Mouse (Mus musculus) liver, adult 2 months (tissue): ENCODE measurements around the gene Gcg. TPM values are rescaled to one million over a fixed set of nuclear protein-coding genes. Genes with fewer than 3 reads are reported as not detected.

ENCODE experiments used
- DNase-seq: peaks from one replicate; pipeline ENCODE4 v3.0.0-alpha.2; 2011; ENCODE audit warnings: low read depth, low spot score; ENCODE audit errors: extremely low read depth
- H3K27ac ChIP-seq: fragments of 200-500 bp; replicated peaks from 2 replicates; pipeline ENCODE4 v1.5.1; 2012; ENCODE audit warnings: low read depth, mild to moderate bottlenecking, control low read depth, inconsistent platforms, low read length; ENCODE audit not compliant: insufficient read depth
- H3K27me3 ChIP-seq: fragments of 200-500 bp; 2 replicates; pipeline ENCODE4 v1.6.1; 2012; ENCODE audit warnings: mild to moderate bottlenecking, moderate library complexity, low read length, inconsistent platforms; ENCODE audit not compliant: control insufficient read depth, insufficient read depth
- H3K36me3 ChIP-seq: fragments of 200-500 bp; 2 replicates; pipeline ENCODE4 v1.6.1; 2012; ENCODE audit warnings: low read length, inconsistent platforms; ENCODE audit not compliant: control insufficient read depth, insufficient read depth
- H3K4me1 ChIP-seq: fragments of 200-500 bp; 2 replicates; pipeline ENCODE4 v1.6.1; 2011; ENCODE audit warnings: low read length; ENCODE audit not compliant: control insufficient read depth, insufficient read depth
- H3K4me3 ChIP-seq: fragments of 200-500 bp; 2 replicates; pipeline ENCODE4 v1.5.1; 2011; ENCODE audit warnings: low read depth, mild to moderate bottlenecking, control low read depth, low read length, moderate library complexity; ENCODE audit not compliant: insufficient read depth
- H3K79me2 ChIP-seq: fragments of 200-500 bp; 2 replicates; pipeline ENCODE4 v1.6.1; 2012; ENCODE audit warnings: inconsistent platforms, mild to moderate bottlenecking, low read length, moderate library complexity; ENCODE audit not compliant: control insufficient read depth, insufficient read depth
- H3K9ac ChIP-seq: fragments of 200-500 bp; 2 replicates; pipeline ENCODE4 v1.6.1; 2012; ENCODE audit warnings: low read depth, mild to moderate bottlenecking, control low read depth, inconsistent platforms, low read length
- CTCF ChIP-seq: fragments of 200-500 bp; IDR thresholded peaks from 2 replicates; pipeline ENCODE4 v1.5.1; 2011; ENCODE audit warnings: low read depth, low read length, control low read depth
- POLR2A ChIP-seq: fragments of 200-500 bp; IDR thresholded peaks from 2 replicates; pipeline ENCODE4 v1.6.1; 2011; ENCODE audit warnings: low read length, control low read depth; ENCODE audit not compliant: insufficient read depth; ENCODE audit errors: extremely low read depth
- WGBS: fragments of 180-500 bp; shearing (Covaris S2); methylation state at CpG from one replicate; pipeline ENCODE4 v1.1.7; 2018; 5-methylcytosine and 5-hydroxymethylcytosine counted together
- polyA plus RNA-seq: library from polyadenylated mRNA; depleted of rRNA; stranded (reverse); fragments of >200 nt; gene quantifications from 2 replicates; pipeline ENCODE4 v1.2.3, GENCODE M21; 2012
- total RNA-seq: library from RNA; depleted of rRNA; stranded (reverse); fragments of >200 nt; gene quantifications from 2 replicates; pipeline ENCODE4 v1.2.3, GENCODE M21; 2014

The Gcg gene
- total and polyA plus RNA-seq, 2 experiments, result not detected

- TF ChIP-seq CTCF (no peak), POLR2A (no peak)
- no peak overlapping the region for H3K9ac ChIP-seq
- H3K27me3 ChIP-seq, result no peaks in the 10 kb centered on the region
- 93% methylated on average over 5 of the region's 5 CpGs for WGBS
- no peak overlapping the region for H3K4me3 ChIP-seq
- no peak for DNase-seq
- H3K4me1 ChIP-seq, result no peaks in the 10 kb centered on the region
- H3K27ac ChIP-seq, result no peak overlapping the region
- no peaks in the 10 kb centered on the region for H3K36me3 ChIP-seq
- no peaks in the 10 kb centered on the region for H3K79me2 ChIP-seq
These were observed 23.7 kb upstream of the Gcg start for GRCm38 (mm10) chr2:62507130-62507529.

GRCm38 (mm10) chr2:62506441-62506840 is 23.0 kb upstream of the Gcg start:
- H3K27ac ChIP-seq, result no peak overlapping the region
- H3K27me3 ChIP-seq, result no peaks in the 10 kb centered on the region
- H3K36me3 ChIP-seq, result no peaks in the 10 kb centered on the region
- 84% methylated on average over 2 of the region's 2 CpGs for WGBS
- no peaks in the 10 kb centered on the region for H3K79me2 ChIP-seq
- TF ChIP-seq CTCF, result no peak
- TF ChIP-seq POLR2A, result no peak
- DNase-seq, result no peak
- H3K4me1 ChIP-seq, result no peaks in the 10 kb centered on the region
- H3K9ac ChIP-seq, result no peak overlapping the region
- H3K4me3 ChIP-seq, result no peak overlapping the region

GRCm38 (mm10) chr2:62504269-62504796 is 20.9 kb upstream of the Gcg start:
- Histone ChIP-seq H3K27me3 (no peaks in the 10 kb centered on the region), H3K9ac (no peak overlapping the region), H3K4me3 (no peak overlapping the region), H3K79me2 (no peaks in the 10 kb centered on the region), H3K36me3 (no peaks in the 10 kb centered on the region), H3K4me1 (no peaks in the 10 kb centered on the region), H3K27ac (no peak overlapping the region)
- no peak for DNase-seq
- 92% methylated on average over 4 of the region's 4 CpGs for WGBS
- TF ChIP-seq POLR2A, result no peak
- no peak for TF ChIP-seq CTCF

GRCm38 (mm10) chr2:62503326-62503725 is 19.9 kb upstream of the Gcg start:
- Histone ChIP-seq H3K79me2 (no peaks in the 10 kb centered on the region), H3K27me3 (no peaks in the 10 kb centered on the region), H3K4me3 (no peak overlapping the region), H3K4me1 (no peaks in the 10 kb centered on the region), H3K36me3 (no peaks in the 10 kb centered on the region), H3K27ac (no peak overlapping the region), H3K9ac (no peak overlapping the region)
- WGBS, result 81% methylated on average over 5 of the region's 5 CpGs
- DNase-seq, result no peak
- TF ChIP-seq POLR2A, result no peak
- no peak for TF ChIP-seq CTCF

GRCm38 (mm10) chr2:62502516-62502915 is 19.1 kb upstream of the Gcg start:
- Histone ChIP-seq H3K9ac (no peak overlapping the region), H3K36me3 (no peaks in the 10 kb centered on the region), H3K4me3 (no peak overlapping the region), H3K27me3 (no peaks in the 10 kb centered on the region), H3K79me2 (no peaks in the 10 kb centered on the region), H3K27ac (no peak overlapping the region), H3K4me1 (no peaks in the 10 kb centered on the region)
- TF ChIP-seq CTCF (no peak), POLR2A (no peak)
- WGBS, result 82% methylated on average over 4 of the region's 4 CpGs
- no peak for DNase-seq

- DNase-seq, result no peak
- no peak overlapping the region for H3K27ac ChIP-seq
- TF ChIP-seq POLR2A (no peak), CTCF (no peak)
- H3K79me2 ChIP-seq, result no peaks in the 10 kb centered on the region
- no peak overlapping the region for H3K9ac ChIP-seq
- WGBS, result 85% methylated on average over 5 of the region's 5 CpGs
- H3K36me3 ChIP-seq, result no peaks in the 10 kb centered on the region
- H3K4me1 ChIP-seq, result no peaks in the 10 kb centered on the region
- no peak overlapping the region for H3K4me3 ChIP-seq
- no peaks in the 10 kb centered on the region for H3K27me3 ChIP-seq
These were observed 15.4 kb upstream of the Gcg start for GRCm38 (mm10) chr2:62498821-62499220.
